Mouse (Mus musculus): ENCODE measurements around the gene Samd14. TPM values are rescaled to one million over a fixed set of nuclear protein-coding genes. Genes with fewer than 3 reads are reported as not detected.
"Not testable (repeated sequence)": the region's sequence is repeated elsewhere in the genome, so short reads cannot be mapped to it uniquely, and the experiment has no call there.

Gene Samd14
- 15.5 and 16.6 TPM in 2 replicates for total RNA-seq (2017)

DNA sequence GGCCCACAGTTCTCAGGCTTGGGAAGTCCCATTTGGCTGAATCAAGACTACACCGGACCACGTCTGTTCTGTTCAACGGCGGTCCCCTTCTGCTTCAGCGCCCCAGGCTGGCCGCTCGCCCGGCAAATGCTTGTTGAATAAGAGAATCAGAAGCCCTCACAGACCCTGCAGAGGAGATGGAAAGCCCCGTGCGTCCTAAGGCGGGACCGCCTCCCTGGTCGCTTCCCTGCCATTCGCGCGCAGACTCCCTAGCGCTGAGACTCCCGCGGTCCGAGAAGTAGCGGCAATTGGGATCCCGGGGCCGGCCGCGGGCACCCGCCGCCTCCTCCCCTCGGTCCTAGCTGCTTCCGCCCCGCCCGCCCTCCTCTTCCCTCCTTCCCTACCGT, at the start of gene Samd14:
TSS of gene Samd14 (plus strand) at position 251 of the 386 bp plus-strand sequence.
- peak; percentile 28 for ATAC-seq (replicated peaks; ENCODE audit: low read depth, poor library complexity, severe bottlenecking)

DNA sequence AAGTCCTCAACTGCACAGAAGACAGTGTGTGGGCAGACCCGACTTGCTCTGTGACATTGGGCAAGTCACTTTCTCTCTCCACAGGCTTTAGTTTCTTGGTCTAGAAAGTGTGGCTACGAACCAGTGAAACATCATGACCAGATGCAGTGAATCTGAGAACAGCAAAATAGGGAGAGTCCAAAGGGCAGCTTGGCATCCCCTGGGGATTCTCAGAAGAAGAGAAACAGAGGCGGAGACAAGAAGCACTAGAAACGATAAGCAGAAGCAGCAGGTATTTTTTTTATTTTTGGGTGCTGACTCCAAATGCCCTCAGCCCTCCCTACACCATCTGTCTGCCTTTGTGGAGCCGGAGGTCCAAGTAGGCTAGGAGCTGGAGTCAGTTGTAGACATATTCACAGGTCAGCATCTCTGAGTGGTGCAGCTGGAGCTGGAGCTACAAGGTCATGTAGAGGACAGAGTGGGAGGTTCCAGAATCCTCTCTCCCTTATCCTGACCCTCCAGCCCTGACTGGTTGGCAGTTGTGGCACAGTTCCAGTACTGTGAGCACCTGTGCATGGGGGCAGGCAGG, 47.1 kb upstream of the Samd14 start:
- no peak for ATAC-seq (replicated peaks; ENCODE audit: low read depth, poor library complexity, severe bottlenecking)

DNA sequence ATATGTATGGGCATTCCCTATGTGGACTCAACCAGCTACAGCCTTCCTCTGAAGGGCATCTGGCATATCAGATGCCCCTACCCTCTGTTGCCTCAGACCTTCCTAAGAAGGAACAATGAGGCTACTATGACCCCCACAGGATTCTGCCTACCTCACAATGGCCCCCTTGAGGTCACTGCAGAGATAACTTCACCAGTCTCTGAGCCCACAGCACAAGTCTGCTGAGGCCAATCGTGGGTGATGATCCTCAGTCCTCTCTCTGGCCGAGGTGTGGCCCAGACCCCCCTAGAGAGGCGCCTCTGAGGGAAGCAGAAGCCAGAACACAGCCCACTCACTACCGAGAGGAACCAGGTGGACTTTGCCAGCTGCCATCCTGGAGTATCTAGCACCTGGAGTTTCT, 42.3 kb upstream of the Samd14 start, which contains the start of gene Hils1:
TSS of gene Hils1 (plus strand) at position 175 of the 400 bp plus-strand sequence.
- ATAC-seq (replicated peaks; ENCODE audit: low read depth, poor library complexity, severe bottlenecking): no peak

DNA sequence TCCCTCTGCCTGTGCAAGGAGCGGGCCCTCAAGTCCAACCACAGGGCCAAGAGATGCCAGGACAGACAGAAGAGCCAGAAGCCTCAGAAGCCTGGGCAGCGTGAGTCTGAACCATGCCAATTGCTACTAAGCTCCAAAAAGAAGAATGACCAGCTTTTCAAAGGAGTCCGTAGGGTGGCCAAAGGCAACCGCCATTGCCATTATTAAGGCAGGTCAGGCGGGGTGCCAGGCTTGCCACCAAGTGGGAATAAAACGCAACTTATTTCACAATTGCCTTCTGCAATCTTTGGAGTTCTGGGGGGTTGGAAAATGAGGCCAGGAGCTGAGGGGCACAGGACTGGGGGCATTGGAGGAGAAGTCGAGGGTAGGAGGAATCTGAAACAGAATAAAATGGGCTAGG, 41.5 kb upstream of the Samd14 start:
- ATAC-seq (replicated peaks; ENCODE audit: low read depth, poor library complexity, severe bottlenecking): no peak

DNA sequence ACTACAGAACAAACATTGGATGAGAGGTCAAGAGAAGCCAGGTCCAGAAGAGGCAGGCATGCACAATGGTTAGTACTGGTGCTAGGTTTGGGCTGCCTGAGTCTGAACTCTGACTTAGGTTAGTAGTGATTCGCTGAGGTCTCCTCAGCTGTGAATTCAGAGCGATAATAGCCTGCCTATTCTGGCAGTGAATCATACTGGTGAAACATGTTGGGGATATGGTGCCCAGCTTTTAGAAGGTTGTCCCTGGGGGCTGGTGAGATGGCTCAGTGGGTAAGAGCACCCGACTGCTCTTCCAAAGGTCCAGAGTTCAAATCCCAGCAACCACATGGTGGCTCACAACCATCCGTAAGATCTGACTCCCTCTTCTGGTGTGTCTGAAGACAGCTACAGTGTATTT, 40.0 kb upstream of the Samd14 start:
- not testable (repeated sequence) for ATAC-seq (replicated peaks; ENCODE audit: low read depth, poor library complexity, severe bottlenecking)

DNA sequence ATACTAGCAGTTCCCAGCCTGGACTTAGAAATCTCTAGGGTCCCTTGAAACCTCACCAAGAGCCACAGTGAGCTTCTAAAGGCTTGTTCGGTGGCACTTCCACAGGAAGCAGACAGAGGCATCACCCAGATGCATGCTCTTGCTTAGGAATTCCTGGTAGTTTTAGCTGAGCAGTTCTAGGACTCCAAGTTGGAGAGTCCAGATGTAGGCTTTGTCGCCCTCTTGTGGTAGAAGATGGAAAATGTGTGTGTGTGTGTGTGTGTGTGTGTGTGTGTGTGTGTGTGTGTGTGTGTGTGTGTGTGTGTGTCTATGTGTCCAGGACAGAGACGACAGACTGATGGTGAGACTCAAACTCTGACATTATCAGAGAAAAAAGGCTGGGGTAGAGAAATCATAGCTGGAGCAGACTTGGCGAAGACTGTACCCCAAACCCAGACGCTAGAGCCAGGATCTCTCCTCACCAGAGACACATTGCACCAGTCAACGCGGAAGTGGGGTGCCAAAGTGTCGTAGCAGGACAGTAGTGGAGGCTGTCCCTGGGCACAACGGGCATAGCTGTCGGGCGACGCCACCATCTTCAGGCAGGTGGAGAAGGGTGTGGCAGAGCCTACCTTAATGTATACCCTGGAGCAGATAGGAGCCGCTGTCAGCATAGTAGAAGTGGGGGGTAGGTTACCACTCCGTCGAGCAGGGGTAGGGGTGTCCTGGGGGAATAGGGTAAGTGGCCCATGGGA, 39.3 kb upstream of the Samd14 start:
- peak; percentile 48 for ATAC-seq (replicated peaks; ENCODE audit: low read depth, poor library complexity, severe bottlenecking)

DNA sequence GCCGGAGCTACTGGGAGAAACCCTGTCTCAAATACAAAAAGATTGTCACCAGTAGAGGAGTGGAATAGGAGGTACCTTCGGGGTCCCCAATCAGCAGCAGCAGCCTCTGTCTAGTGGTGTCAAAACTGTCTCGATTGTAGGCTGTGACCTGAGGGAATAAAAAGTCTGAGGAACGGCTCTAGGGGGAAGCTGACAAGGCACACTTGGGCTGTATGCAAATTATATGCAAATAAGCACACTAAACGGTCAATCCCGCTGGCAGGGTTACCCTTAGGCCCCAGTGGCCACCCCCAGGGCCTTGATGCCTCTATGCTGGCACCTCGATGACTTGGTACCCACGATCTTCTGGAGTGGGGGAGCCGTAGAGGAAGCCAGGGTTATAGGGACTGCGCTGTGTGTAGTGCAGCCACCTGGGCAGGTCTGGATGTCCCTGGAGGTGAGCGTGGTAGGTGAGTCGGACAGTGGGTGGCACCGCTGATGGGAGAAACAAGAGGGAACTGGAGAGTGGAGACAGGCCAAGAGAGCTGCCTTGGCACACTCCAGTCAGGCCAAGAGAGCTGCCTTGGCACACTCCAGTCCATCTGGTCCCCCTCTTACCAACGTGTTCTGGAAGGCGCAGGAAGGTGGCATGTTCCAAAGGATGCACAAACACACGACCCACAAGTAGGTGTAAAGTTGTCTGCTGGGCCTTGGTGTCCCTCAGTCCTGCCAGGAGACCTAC, 37.6 kb upstream of the Samd14 start:
- ATAC-seq (replicated peaks; ENCODE audit: low read depth, poor library complexity, severe bottlenecking): 0 out of 2 replicates have a peak, but pooled peaks have one; percentile 24

DNA sequence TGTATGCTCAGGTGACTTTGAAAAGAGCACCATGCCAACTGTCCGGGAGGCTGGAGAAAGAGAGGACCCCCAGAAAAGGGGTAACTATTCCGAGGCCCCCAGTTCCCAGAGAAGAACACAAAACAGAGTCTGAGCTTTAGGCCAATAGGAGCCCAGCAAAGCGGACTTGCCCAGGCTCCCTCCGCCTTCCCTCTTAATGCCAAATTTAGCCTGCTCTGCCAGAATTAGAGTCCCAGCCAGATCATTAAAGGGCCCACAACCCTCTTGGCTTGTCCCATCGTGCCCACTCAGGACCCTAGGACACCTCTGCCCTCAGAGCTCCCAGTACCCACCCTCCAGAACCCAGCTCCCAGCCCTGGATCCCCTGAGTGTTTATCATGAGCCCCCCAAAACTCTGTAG, 36.8 kb upstream of the Samd14 start:
- ATAC-seq (replicated peaks; ENCODE audit: low read depth, poor library complexity, severe bottlenecking): no peak

DNA sequence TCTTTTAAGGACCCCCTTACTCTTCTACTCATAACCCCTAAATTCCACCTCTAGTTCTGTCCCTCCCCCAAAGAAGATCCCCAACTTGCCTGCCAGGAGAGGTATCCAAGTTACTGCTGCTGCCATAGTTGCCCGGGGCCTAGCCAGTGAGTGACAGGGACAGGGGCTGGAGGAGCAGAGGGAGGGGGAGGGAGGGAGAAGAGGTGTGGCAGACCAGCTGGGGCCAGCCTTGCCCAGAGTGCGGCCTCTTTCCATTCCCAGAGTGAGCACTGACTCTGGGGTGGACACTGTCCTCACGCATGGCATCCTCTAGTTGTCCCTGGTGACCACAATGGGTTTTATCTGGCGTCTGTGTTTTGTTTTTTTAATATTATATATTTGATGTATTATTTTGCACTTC, 36.4 kb upstream of the Samd14 start:
- no peak for ATAC-seq (replicated peaks; ENCODE audit: low read depth, poor library complexity, severe bottlenecking)

DNA sequence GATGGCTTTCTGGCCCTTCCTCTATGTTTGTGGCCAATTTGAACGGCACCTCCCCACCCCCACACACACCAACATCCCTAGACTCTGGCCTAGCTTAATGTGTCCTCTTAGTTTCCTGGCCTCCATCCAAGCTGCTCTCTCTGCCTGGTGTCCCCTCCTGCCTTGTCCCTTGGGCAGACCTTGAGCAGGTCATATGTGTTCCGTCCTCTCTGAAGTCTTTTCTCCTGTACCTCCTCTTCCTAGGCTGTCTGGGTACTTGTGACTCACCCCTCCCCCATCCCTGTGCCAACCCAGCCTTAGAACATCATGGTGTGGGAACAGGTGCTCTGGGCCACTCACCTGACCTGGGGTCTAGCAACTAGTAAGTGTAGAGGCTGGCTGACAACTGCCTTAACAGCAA, 34.7 kb upstream of the Samd14 start:
- no peak for ATAC-seq (replicated peaks; ENCODE audit: low read depth, poor library complexity, severe bottlenecking)

DNA sequence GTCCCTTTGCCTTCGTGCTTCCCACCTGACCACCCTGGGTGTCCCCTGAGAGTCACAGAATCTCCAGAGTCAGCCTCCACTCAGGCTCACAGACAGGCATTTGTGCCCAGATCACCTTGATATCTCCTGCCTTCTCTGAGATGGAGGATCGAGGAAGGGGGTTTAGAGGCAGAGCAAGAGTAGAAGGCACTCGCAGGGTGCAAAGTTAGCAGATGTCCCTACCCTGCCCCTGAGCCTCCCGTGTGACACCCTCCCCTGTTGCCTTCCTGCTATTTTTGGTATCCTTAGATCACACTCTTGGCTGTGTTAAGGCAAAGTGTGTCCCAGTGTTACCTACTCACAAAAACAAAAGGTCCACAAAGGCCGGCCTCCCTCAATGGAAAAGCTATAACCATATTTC, 33.5 kb upstream of the Samd14 start, which contains the start of gene Sgca:
TSS of gene Sgca (minus strand) at position 129 of the 400 bp plus-strand sequence.
- ATAC-seq (replicated peaks; ENCODE audit: low read depth, poor library complexity, severe bottlenecking): no peak

DNA sequence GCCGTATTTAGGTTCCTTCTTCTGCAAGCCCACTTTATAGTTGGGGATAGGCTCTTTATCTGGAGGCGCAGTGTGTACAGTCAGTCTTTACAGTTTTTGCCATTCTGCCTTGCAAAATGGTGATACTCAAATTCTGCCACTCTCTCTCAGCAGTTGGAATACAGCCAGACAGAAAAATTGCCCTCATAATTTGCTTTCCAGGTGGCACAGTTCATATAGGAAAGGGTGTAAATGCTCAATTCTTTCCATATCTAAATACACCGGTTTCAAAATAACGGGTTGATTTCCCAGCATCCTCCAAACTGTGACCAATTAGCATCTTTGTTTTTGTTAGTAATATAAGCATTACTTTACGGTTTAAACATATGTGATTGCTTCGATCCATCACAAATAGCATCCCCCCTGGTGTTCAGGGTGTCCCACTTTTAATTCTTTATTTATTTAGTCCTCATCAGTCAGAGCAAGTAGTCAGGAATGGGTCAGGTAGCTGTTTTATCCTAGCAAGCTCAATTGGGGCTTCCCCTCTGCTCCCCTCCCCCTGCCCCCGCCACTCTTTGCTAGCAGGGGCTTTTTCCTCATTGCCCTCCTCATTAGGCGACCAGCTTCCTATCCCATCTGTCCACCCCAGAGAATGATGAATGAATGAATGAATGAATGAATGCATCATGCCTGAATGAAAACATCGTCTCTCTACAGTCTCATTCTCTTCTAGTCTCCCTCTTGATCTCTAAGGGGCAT, 31.3 kb upstream of the Samd14 start:
- no peak for ATAC-seq (replicated peaks; ENCODE audit: low read depth, poor library complexity, severe bottlenecking)

DNA sequence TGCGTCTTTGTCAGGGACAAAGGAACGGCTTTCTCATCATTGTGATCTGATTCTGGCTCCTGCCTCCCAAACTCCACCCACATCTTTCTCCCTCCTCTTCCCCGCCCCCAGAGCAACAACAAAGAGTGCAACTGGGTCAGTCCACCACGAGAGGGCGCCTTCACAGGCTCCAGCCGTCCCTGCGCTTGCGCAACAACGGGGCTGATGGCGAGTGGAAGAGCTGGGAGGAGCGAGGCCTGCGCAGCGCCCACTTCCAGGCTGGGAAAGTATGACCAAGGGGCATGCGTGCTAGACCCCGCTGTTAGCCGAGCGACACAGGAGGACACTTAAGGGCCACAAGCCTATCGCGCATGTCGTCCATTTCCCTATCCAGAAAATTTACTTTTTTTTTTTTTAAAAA, 30.7 kb upstream of the Samd14 start:
- peak; percentile 99 for ATAC-seq (replicated peaks; ENCODE audit: low read depth, poor library complexity, severe bottlenecking)

DNA sequence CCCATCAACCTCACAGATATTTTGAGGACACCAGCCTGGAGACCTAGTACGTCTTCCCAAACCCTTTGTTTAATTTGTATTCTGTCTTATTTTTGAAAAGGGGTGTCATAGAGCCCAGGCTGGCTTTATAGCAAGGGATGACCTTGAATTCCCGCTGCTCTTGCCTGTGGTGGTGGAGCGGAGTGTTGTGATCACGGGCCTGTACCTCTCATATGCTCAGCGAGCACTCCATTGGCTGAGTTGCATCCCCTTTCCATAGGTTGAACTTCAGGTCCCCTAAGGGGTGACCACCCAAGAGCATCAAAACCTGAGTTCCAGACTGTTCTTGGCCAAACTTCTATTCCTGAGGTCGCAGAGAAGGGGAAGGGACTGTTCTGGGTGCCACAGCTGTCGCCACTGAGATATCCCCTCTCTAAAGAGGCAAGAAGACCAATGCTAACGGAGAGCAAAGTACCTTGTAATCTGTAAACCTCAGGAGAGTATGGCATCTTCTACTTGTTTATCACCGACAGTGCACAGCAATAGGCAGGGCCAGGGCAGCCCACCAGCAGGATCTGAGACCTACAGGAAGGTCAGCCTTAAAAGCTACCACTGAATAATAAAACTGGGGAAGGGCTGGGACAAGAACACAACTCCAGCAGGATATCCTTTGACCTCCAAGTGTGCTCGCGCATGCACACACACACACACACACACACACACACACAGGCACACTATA, 30.1 kb upstream of the Samd14 start:
- peak; percentile 28; the same call in 1 of the 2 replicates for ATAC-seq (replicated peaks; ENCODE audit: low read depth, poor library complexity, severe bottlenecking)

DNA sequence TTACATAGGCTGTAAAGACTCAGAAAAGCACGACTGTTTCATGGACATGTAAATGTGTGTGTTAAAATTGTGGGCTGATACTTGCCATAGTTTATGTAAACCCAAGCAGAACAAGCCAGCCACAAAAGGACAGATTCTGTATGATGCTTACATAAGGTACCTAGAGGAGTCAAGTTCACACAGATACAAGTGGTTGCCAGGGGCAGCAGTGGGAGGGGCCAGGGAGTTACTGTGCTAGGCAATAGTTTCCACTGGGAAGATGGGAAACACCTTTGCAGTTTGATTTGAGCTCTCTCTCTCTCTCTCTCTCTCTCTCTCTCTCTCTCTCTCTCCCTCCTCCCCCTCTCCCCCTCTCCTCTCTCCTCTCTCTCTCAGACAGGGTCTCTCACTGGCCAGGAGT, 24.5 kb upstream of the Samd14 start:
- ATAC-seq (replicated peaks; ENCODE audit: low read depth, poor library complexity, severe bottlenecking): no peak

DNA sequence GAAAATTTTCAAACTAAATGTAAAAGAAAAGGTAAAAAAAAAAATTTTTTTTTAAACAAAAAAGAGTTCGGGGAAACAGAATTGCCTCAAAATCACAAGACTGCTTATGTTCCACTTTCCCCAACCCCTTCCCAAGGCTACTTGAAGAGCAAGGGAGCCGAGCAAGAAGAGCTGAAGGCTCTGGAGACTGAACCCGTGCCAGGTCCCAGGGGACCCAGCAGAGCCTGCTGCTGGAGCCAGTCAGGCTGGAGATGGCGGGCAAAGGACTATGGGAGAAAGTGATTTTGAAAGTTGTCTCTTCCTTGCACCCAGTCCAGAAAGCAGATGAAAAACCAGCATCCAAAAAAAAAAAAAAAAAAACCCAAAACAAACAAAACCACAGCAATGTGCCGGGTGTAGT, 23.9 kb upstream of the Samd14 start:
- ATAC-seq (replicated peaks; ENCODE audit: low read depth, poor library complexity, severe bottlenecking): no peak

DNA sequence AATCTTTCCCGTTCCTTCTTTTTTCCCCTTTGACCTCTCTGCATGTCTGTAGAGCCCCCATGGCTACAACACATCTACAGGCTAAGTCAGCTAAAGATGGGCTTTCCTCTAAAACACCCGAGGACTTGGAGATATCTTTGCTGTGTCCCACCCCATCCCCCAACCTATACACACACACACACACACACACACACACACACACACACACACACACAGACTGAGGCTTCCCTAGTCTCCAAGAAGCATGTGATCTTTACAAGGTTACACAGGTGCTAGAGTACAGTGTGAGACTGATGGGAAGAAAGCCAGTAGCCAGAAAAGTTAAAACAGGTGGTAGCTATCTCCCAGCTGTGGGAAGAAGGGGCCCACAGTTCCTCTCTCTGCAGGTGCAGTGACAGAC, 23.2 kb upstream of the Samd14 start:
- ATAC-seq (replicated peaks; ENCODE audit: low read depth, poor library complexity, severe bottlenecking): no peak

DNA sequence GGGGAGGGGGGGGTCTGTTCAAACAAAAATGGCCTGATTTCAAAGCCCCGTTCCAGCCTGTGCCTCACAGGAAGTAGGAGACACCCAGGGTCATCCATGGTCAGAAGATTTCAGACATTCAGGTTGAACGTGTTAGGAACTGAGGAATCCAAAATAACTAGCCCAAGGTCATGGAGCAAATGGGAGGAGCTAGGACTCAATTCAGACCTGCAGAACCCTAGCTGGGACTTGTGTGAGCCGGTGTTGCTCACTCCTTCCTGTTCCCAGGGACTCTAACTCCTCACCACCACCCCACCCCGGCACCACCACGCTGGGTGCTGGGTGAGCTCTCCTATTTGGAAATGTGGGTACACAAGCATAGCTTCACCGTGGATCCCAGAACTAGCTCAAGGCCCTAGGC, 22.3 kb upstream of the Samd14 start:
- no peak for ATAC-seq (replicated peaks; ENCODE audit: low read depth, poor library complexity, severe bottlenecking)

DNA sequence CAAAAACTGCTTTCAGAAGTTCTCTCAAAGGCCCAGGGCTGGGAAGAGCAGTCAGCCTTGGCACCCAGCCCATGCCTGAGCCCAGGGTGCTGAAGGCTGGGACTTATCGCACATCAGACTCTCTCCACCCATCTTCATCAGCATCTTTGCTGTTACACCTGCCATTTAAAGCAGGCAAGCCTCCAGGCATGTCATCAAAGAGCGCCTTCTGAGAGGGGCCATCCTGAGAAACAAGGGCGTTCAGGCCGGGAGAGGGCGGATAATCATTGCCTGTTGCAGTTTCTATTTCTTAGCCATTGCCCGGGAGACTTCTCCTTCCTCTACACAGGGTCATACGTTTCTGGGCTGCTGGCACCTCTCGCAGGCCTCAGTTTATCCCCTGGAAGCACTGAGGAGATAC, 21.8 kb upstream of the Samd14 start:
- no peak for ATAC-seq (replicated peaks; ENCODE audit: low read depth, poor library complexity, severe bottlenecking)
